32 mouse cellular contexts compared by ENCODE assay signal in genomic region chr11:101029320-101029719, GRCm38 (mm10). TPM values are rescaled to one million over a fixed set of nuclear protein-coding genes. Genes with fewer than 3 reads are reported as not detected.
DNase-seq lines count a peak whose midpoint lies in the region; ATAC-seq and TF ChIP-seq lines count a peak whose summit lies in the region.
"Had no signal": no experiment of that assay in that cellular context is flagged by ENCODE, and none has a peak within 500 bp of the region (broad histone marks: within the 10 kb centered on the region; RNA-seq: fewer than 3 reads in every experiment).

No protein-coding gene starts in this region.

- peak; percentile 35 for DNase-seq in gastrocnemius, adult 2 months
- DNase-seq in gastrocnemius, postnatal 10 days, result no peak
- DNase-seq in heart, postnatal 25 days (ENCODE audit: low spot score), result no peak
- no peak for DNase-seq in layer of hippocampus, adult 2 months (ENCODE audit: low spot score in 2 of 2)
- DNase-seq in layer of hippocampus, postnatal 14 days (ENCODE audit: low spot score in 2 of 2), result no peak
- no peak for DNase-seq in adrenal gland, adult (ENCODE audit: inconsistent age in 2 of 2, low spot score in 1 of 2)
- DNase-seq: adrenal gland, postnatal 25 days; forebrain, postnatal 0 days; gastrocnemius, postnatal 14 days; kidney, adult 8-10 months; kidney, postnatal 4 days; liver, embryonic 13.5 days; lung, adult 18-20 months; lung, postnatal 4 days; right cerebral cortex, adult 18-20 months; spleen, adult 18-20 months; thymus, postnatal 14 days had no signal

- H3K9ac ChIP-seq in heart, embryonic 14.5 days (ENCODE audit: low read length), result no peak overlapping the region
- H3K9ac ChIP-seq: embryonic facial prominence, embryonic 15.5 days; forebrain, embryonic 12.5 days; forebrain, postnatal 0 days; hindbrain, embryonic 12.5 days; limb, embryonic 15.5 days; liver, embryonic 13.5 days; midbrain, embryonic 12.5 days; neural tube, embryonic 12.5 days had no signal

- intact Hi-C loops in gastrocnemius, adult 2 months (cut with DNase I), result no loop called here
- intact Hi-C loops in heart, postnatal 25 days (cut with DNase I), result no loop called here

- peaks cover 84% of the 10 kb centered on the region for H3K36me3 ChIP-seq in heart, embryonic 14.5 days (ENCODE audit: control insufficient read depth, insufficient read depth, low read length)

- no peak overlapping the region for H3K4me3 ChIP-seq in gastrocnemius, adult 2 months
- H3K4me3 ChIP-seq in heart, embryonic 14.5 days (ENCODE audit: control insufficient read depth in 1 of 2, insufficient read depth in 1 of 2, low read depth in 1 of 2, low read length in 2 of 2), result no peak overlapping the region
- H3K4me3 ChIP-seq in layer of hippocampus, adult 2 months, result no peak overlapping the region
- H3K4me3 ChIP-seq: embryonic facial prominence, embryonic 10.5 days; embryonic facial prominence, embryonic 15.5 days; forebrain, embryonic 12.5 days; hindbrain, embryonic 12.5 days; limb, embryonic 15.5 days; liver, embryonic 13.5 days; megakaryocyte, embryonic 14.5 days; midbrain, embryonic 12.5 days; myocyte; neural tube, embryonic 12.5 days had no signal

- no peaks in the 10 kb centered on the region for H3K27me3 ChIP-seq in heart, embryonic 14.5 days (ENCODE audit: control insufficient read depth, insufficient read depth, low read length)
- H3K27me3 ChIP-seq: embryonic facial prominence, embryonic 15.5 days; forebrain, embryonic 12.5 days; hindbrain, embryonic 12.5 days; limb, embryonic 15.5 days; liver, embryonic 13.5 days; megakaryocyte, embryonic 14.5 days; midbrain, embryonic 12.5 days; neural tube, embryonic 12.5 days had no signal

- peaks cover 19 to 34% of the 10 kb centered on the region in 2 experiments for H3K4me1 ChIP-seq in heart, embryonic 14.5 days (ENCODE audit: control insufficient read depth in 2 of 2, insufficient read depth in 2 of 2, low read length in 2 of 2)
- H3K4me1 ChIP-seq: embryonic facial prominence, embryonic 10.5 days; embryonic facial prominence, embryonic 15.5 days; forebrain, embryonic 12.5 days; hindbrain, embryonic 12.5 days; limb, embryonic 15.5 days; liver, embryonic 13.5 days; midbrain, embryonic 12.5 days; neural tube, embryonic 12.5 days had no signal

- H3K27ac ChIP-seq in gastrocnemius, adult 2 months, result peak overlapping the region; percentile 57
- H3K27ac ChIP-seq in heart, embryonic 14.5 days (replicated peaks in 1 of 2; ENCODE audit: control insufficient read depth in 1 of 2, insufficient read depth in 1 of 2, low read depth in 2 of 2, low read length in 2 of 2), result peak overlapping the region; percentile 79 to 96; a peak in 3 of 4 replicates
- peak overlapping the region; percentile 24; the same call in 1 of the 2 replicates for H3K27ac ChIP-seq in layer of hippocampus, adult 2 months
- H3K27ac ChIP-seq: embryonic facial prominence, embryonic 10.5 days; forebrain, embryonic 12.5 days; hindbrain, embryonic 12.5 days; kidney, postnatal 0 days; liver, embryonic 13.5 days; midbrain, embryonic 12.5 days; neural tube, embryonic 12.5 days had no signal

- WGBS in heart, embryonic 14.5 days, result 86% methylated on average over 8 of the region's 8 CpGs

- TF ChIP-seq CTCF in gastrocnemius, adult 2 months (IDR thresholded peaks at IDR 0.05), result no peak
- TF ChIP-seq CTCF in layer of hippocampus, adult 2 months (conservative IDR thresholded peaks at IDR 0.05), result no peak

- H3K4me2 ChIP-seq in heart, embryonic 14.5 days (ENCODE audit: low read length), result no peak overlapping the region
- H3K4me2 ChIP-seq: embryonic facial prominence, embryonic 15.5 days; forebrain, embryonic 12.5 days; hindbrain, embryonic 12.5 days; limb, embryonic 15.5 days; liver, embryonic 13.5 days; midbrain, embryonic 12.5 days; neural tube, embryonic 12.5 days had no signal

- no peak for ATAC-seq in heart, embryonic 14.5 days (ENCODE audit: insufficient number of reproducible peaks, insufficient read depth, low FRiP score, low read depth)
- ATAC-seq: CD4-positive, CD25-positive, alpha-beta regulatory T cell, adult 4 months; forebrain, postnatal 0 days; intestine, embryonic 16.5 days; lung, postnatal 0 days had no signal

- no peaks in the 10 kb centered on the region for H3K9me3 ChIP-seq in heart, embryonic 14.5 days (ENCODE audit: control insufficient read depth, low read length)
- H3K9me3 ChIP-seq: embryonic facial prominence, embryonic 10.5 days; embryonic facial prominence, embryonic 15.5 days; forebrain, embryonic 12.5 days; hindbrain, embryonic 12.5 days; limb, embryonic 15.5 days; liver, embryonic 13.5 days; megakaryocyte, embryonic 14.5 days; midbrain, embryonic 12.5 days; neural tube, embryonic 12.5 days had no signal

RNA-seq across cellular contexts. Expression of gene Atp6v0a1, which starts 20.1 kb away (rescaled TPM):
- total RNA-seq in gastrocnemius, adult 2 months (2021), result 10 to 100 TPM; 59.6 to 65.2 TPM
- total RNA-seq in gastrocnemius, postnatal 10 days (2021), result 10 to 100 TPM; 52.9 to 59.9 TPM
- polyA plus RNA-seq in heart, embryonic 14.5 days (2014; fragmentation: Nextera tagmentation; extraction: Ambion mirVana), result 54.8 and 57.2 TPM in 2 replicates
- 10 to 100 TPM; 84.7 to 87.3 TPM for total RNA-seq in heart, postnatal 25 days (2021)
- 100 to 1,000 TPM; 457 to 476 TPM for total RNA-seq in layer of hippocampus, adult 2 months (2021)
- total RNA-seq in layer of hippocampus, postnatal 14 days (2021), result 100 to 1,000 TPM; 451 to 457 TPM

RNA-seq across cellular contexts. Expression of gene Naglu, which starts 40.5 kb away (rescaled TPM):
- 1 to 10 TPM; 3.3 to 4.1 TPM for total RNA-seq in gastrocnemius, adult 2 months (2021)
- 10 to 100 TPM in 1 of 2 experiments, 1 to 10 TPM in 1; 9.2 to 11.6 TPM for total RNA-seq in gastrocnemius, postnatal 10 days (2021)
- polyA plus RNA-seq in heart, embryonic 14.5 days (2014; fragmentation: Nextera tagmentation; extraction: Ambion mirVana), result 12.5 and 13.0 TPM in 2 replicates
- total RNA-seq in heart, postnatal 25 days (2021), result 1 to 10 TPM; 8.0 to 8.7 TPM
- total RNA-seq in layer of hippocampus, adult 2 months (2021), result 1 to 10 TPM; 8.7 to 9.6 TPM
- total RNA-seq in layer of hippocampus, postnatal 14 days (2021), result 10 to 100 TPM in 1 of 2 experiments, 1 to 10 TPM in 1; 9.3 to 10.3 TPM

RNA-seq across cellular contexts. Expression of gene Hsd17b1, which starts 48.9 kb away (rescaled TPM):
- total RNA-seq in gastrocnemius, adult 2 months (2021), result under 1 TPM in 1 of 2 experiments, not detected in 1; 0.18 TPM
- total RNA-seq in gastrocnemius, postnatal 10 days (2021), result under 1 TPM; 0.23 to 0.25 TPM
- polyA plus RNA-seq in heart, embryonic 14.5 days (2014; fragmentation: Nextera tagmentation; extraction: Ambion mirVana), result 0.30 TPM in 1 of 2 replicates, not detected in the other
- total RNA-seq in heart, postnatal 25 days (2021), result under 1 TPM; 0.55 to 0.64 TPM
- total RNA-seq in layer of hippocampus, adult 2 months (2021), result under 1 TPM; 0.71 to 0.92 TPM
- under 1 TPM; 0.38 to 0.81 TPM for total RNA-seq in layer of hippocampus, postnatal 14 days (2021)
- polyA plus RNA-seq: embryonic facial prominence, embryonic 10.5 days; forebrain, postnatal 0 days; midbrain, postnatal 0 days had no signal

RNA-seq across cellular contexts. Expression of gene Coasy, which starts 53.0 kb away (rescaled TPM):
- 1 to 10 TPM; 7.1 to 9.8 TPM for total RNA-seq in gastrocnemius, adult 2 months (2021)
- total RNA-seq in gastrocnemius, postnatal 10 days (2021), result 10 to 100 TPM; 10.7 to 11.7 TPM
- polyA plus RNA-seq in heart, embryonic 14.5 days (2014; fragmentation: Nextera tagmentation; extraction: Ambion mirVana), result 27.4 and 31.4 TPM in 2 replicates
- 10 to 100 TPM; 15.8 to 17.1 TPM for total RNA-seq in heart, postnatal 25 days (2021)
- 10 to 100 TPM; 24.9 to 25.8 TPM for total RNA-seq in layer of hippocampus, adult 2 months (2021)
- total RNA-seq in layer of hippocampus, postnatal 14 days (2021), result 10 to 100 TPM; 32.6 to 35.7 TPM

RNA-seq across cellular contexts. Expression of gene Mlx, which starts 57.8 kb away (rescaled TPM):
- total RNA-seq in gastrocnemius, adult 2 months (2021), result 10 to 100 TPM; 12.5 to 14.4 TPM
- total RNA-seq in gastrocnemius, postnatal 10 days (2021), result 10 to 100 TPM; 10.7 to 12.2 TPM
- 32.4 and 35.7 TPM in 2 replicates for polyA plus RNA-seq in heart, embryonic 14.5 days (2014; fragmentation: Nextera tagmentation; extraction: Ambion mirVana)
- total RNA-seq in heart, postnatal 25 days (2021), result 10 to 100 TPM; 19.1 to 21.4 TPM
- 10 to 100 TPM; 40.0 to 41.1 TPM for total RNA-seq in layer of hippocampus, adult 2 months (2021)
- 10 to 100 TPM; 46.3 to 49.6 TPM for total RNA-seq in layer of hippocampus, postnatal 14 days (2021)

Comparison
In these comparisons a context has a peak if more than half of its experiments do, and no peak if none do; other contexts are left out.
1. H3K27ac ChIP-seq: peak in every context shown above with its lines; median percentile 88 in heart, embryonic 14.5 days; 57 in gastrocnemius, adult 2 months; 24 in layer of hippocampus, adult 2 months.
2. RNA of gene Atp6v0a1, which starts 20.1 kb away (total RNA-seq): 457 to 476 TPM in layer of hippocampus, adult 2 months and 451 to 457 TPM in layer of hippocampus, postnatal 14 days; 84.7 to 87.3 TPM in heart, postnatal 25 days, 59.6 to 65.2 TPM in gastrocnemius, adult 2 months and 52.9 to 59.9 TPM in gastrocnemius, postnatal 10 days; every median in the first group is over 4 times any median in the second.